Mouse (Mus musculus) thymus, adult 2 months (tissue): ENCODE data around the gene Mpv17l.

Experiments
- CTCF ChIP-seq: fragments of 200-500 bp; IDR thresholded peaks from 2 replicates; pipeline ENCODE4 v1.5.1; 2012; ENCODE audit warnings: mild to moderate bottlenecking, control low read depth, low read length, moderate library complexity, borderline replicate concordance; ENCODE audit not compliant: control insufficient read depth, poor library complexity, insufficient read depth; ENCODE audit errors: extremely low read depth
- POLR2A ChIP-seq: fragments of 200-500 bp; IDR thresholded peaks from 2 replicates; pipeline ENCODE4 v1.6.1; 2012; ENCODE audit warnings: mild to moderate bottlenecking, low read length, control low read depth, moderate library complexity; ENCODE audit not compliant: control insufficient read depth, poor library complexity, insufficient read depth; ENCODE audit errors: extremely low read depth

DNA sequence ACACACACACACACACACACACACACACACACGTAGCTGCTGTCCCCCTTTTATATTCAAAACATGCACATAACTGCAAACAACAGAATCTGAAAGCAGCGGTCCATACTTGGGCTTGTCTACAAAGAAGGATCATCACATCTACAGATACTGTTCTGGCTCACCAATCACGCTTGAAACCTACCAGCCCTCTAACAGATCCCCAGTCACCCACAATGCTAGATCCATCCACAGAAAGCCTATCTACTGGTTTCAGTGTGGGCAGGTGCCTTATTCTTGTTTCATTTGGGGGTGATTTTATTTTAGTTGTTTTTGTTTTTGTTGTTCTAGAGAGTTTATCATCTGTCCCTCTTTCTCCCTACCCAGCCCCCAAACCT lies 83.2 kb downstream of the Mpv17l start:
- TF ChIP-seq CTCF (no peak), POLR2A (no peak)
